Mouse (Mus musculus): ENCODE data around the gene Rxylt1.

- TF ChIP-seq CTCF (IDR thresholded peaks at IDR 0.05; ENCODE audit: insufficient read depth, low read depth, low read length) (no peak), POLR2A (IDR thresholded peaks at IDR 0.05; ENCODE audit: insufficient read depth, low read depth, low read length) (no peak)
These were observed 23.5 kb upstream of the Rxylt1 start for GRCm38 (mm10) chr10:122120500-122121289.
